Mouse (Mus musculus) monocyte, adult 2 months (primary cell): ENCODE data around the gene Zmat5.

Source experiments
- DNase-seq, 2 experiments: peaks; one replicate each; pipeline ENCODE4 v3.0.0; 2022; ENCODE audit warnings: low spot score in 2 of 2, low read depth in 1 of 2

The Zmat5 gene

DNA sequence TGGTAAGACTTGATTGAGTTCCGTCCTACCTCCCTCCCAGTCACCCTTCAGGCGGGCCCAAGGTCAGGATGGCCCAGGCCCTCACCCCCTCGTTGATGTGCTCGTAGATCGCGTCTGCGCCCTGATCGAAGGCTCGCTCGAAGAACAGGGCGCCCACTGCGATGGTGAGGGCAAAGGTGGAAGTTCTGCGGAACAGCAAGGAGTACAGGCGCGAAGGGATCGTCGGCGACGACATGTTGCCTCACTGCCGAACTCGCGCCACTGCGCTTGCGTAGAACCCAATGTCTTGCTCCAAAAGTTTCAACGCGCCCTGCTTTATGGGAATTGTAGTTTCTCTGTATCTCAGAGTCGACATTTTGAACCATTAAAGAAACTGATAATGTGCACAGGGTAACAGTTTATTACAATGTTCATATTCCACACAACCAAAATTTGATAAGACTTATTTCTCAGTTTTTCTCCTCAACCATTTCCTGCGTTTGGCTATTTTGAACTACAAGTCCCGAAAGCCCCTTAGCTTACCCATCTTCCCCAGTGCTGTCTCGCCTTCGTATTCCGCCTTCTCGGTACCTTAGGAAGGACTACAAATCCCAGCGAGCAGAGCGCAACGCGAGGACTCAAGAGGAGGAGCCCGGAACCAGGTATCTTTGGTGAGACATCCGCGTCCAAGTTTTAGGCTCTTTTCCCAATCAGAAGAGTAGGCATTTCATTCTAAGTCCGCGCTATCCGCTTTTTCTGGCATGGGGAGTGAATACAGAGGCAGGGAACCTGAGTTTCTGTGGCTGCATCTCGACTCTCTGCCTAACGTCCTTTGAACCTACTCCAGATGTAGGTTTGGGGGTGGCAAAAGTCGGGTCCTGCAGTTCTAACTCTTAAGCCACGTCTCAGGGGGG is at the start of gene Zmat5, which contains the start of gene Uqcr10:
Gene Zmat5 (plus strand): TSS at position 607 of the 893 bp plus-strand sequence.
Gene Uqcr10 (minus strand): TSS at position 271 of the 893 bp plus-strand sequence.
- DNase-seq = peak; percentile 80 to 87

GRCm38 (mm10) chr11:4659818-4660217 is 44.7 kb upstream of the Zmat5 start:
- no peak for DNase-seq

DNA sequence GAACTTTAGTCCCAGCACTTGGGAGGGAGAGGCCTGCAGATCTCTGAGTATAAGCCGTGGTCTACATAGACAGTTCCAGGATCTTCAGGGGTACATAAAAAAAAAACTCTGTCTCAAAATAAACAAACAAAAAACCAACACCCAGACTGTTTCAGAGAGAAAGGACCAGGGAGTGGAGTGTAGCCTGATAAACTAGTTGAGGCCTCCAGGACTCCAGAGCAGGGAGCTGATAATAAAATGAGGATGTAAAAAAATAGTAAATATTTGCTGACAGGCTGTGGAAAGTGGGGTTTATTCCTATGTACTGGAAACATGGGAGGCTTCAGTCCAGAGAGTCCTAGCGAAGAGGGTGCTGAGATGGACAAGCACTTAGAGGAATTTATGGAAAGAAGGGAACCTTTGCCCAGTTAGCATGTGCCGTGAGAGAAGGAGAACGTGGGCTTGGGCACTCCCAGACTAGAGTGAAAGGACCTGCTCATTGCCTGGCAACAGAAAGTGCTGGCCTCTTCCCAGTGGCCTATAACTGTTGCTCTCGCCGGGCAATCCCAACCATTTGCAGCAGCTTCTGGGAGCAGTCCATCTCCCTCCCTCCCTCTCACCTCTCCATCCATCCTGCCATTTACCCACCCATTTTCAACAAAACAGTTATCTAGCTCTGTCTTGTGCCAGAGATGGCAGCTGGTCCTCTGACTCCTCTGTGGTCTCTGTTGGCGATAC is 44.0 kb upstream of the Zmat5 start:
- DNase-seq = no peak

DNA sequence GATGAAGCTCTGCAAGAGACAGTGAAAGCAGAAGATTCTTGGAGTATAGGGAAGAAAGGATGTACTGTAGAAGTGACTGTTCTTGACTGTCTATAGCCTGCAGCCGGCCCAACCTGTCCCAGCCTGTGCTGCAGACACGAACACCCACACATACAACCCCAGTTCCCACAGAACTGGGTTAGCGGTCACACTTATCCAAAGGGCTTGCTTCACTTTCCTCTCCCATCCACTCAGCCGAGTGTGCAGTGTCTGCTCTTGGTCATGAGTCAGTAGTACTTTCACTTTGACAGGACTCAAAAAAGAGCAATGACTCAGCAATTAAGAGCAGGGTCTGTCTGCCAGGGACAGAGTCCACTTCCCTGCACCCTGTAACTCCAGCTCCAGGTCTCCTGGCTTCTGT is 43.2 kb upstream of the Zmat5 start:
- DNase-seq = no peak

DNA sequence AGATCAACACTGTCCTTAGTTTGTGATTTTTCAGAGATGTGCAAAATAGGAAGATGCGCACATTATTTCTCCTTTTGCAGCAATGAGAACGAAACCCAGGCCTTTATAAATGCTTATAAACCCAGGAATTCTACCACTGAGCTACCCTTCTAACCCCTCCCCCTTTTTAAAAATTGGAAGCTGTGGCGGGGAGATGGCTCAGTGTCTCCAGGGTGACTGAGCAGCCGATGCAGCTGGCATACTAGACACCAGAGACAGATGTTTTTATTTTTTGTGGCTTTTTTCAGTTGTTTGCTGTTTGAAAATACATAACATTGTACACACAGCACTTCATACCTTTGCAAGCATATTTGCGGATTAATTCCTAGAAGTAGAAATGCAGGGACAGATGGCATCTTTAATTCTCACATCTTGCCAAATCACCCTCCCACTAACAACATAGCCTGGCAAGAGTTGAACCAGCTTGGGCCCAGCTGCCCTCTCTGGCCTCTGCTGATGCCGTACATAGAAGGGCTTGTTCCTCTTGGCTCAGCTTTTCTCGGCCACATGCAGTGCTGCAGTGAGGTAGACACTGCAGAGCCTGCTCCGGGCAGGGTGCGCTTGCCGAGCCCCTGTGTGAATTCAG is 42.5 kb upstream of the Zmat5 start:
- no peak for DNase-seq

DNA sequence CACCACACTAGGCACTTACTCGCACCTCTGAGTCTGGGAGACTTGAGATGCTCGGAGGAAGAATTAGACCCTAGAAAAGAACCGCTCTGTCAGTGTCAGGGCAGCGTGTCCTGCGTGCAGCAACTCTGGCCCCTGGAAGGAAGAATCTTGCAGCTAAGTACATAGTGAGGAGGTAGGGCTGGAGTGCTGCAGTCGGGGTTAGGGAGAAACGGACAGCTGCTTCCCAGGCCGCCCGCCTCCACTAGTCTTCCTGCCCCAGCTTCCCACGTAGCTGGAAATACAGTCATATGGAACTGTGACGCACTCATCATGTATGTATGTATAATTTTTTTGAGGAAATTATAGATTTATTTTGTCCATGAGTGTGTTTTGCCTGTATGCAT is 42.0 kb upstream of the Zmat5 start:
- DNase-seq = no peak

DNA sequence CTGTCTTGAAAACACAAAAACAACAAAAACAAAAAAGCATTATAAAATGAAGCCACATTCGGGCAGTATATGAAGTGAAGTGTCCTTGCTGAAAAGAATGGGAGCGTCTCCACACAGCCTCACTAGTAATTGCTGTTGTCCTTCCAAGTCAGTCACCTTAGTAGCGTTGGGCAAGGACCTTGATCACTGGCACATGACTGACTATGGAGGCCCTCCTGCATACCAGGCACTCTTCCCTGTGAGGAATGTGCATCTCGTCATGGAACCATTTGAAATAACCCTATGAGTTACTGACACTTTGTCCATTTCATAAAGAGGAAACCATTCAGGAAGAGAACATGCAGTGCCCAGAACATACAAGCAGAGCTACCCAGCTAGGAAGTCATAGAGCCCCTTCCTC is 32.7 kb upstream of the Zmat5 start:
- DNase-seq = no peak

- no peak for DNase-seq
Measured at GRCm38 (mm10) chr11:4674593-4674992, 29.9 kb upstream of the Zmat5 start.

DNA sequence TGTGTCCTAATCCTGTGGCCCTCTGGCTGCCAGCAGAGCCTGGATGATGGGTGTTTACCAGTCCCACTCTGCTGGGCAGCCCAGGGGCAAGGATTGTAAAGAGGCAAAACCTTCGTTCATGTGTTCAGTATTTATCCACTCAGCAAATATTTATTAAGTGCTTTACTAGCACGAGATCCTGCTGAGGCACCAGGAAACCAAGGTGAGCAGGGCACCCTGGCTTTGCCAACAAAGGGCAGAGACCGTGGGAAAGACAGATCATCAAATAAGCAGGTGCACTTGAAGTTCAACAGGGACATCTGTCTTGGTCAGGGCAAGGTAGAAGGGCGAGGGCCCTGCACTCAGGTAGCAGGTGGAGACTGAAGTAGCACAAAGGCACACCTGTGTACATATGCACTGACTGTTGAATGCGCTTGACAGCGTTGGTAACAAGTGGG is 29.3 kb upstream of the Zmat5 start:
- DNase-seq = no peak

DNA sequence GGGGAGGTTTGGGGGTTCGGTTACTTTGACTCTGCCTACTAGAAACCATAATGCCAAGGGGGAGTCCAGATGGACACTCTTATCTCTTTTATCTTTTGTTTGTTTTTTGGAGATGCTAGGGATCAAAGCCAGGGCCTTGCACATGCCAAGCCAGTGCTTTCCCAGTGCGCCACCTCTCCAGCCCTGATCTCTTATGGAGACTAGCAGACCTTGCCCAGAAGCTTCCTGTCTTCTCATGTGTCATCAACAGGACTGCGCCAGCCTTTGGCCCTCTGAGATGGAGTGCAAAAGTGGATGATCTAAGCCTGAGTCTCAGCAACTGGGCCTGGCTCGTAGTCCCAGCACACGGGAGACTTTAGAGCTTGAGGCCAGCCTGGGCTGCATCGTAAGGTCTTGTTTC is 28.8 kb upstream of the Zmat5 start:
- DNase-seq = no peak

GRCm38 (mm10) chr11:4677250-4677872 is 27.1 kb upstream of the Zmat5 start:
- no peak for DNase-seq

DNA sequence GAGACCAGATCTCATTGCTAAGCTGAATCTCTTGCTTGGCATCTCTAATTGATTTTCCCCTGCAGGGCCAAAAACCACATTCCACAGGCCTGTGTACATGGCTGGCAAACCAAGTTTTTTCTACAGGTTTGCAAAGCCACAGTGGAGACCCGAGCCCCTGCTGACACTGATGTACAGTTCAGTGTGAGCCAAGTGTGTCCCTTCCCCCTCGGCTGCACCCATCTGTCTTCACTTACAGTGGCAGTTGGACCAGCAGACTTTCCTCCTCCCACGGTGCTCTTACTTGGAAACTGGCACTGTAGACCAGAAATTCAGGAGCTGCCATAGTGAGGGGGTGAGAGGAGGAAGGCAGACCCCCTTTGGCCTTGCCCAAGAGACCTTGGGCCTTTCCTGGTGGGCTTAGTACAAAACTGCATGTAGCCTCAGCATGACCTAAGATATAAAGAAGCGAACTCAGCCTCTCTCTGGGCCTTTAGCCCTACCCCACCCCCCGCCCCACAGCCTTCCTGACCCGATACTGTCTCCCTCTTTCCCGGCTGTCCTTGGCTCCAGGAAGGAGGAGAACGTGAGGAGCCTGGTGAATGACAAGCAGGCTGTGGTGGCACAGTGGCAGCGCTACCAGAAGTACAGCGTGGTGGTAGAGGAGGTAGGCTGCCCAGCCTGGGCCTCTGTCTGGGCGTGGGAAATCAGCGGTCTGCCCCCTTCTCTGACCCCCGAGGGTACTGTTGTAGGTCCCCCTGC is 25.6 kb upstream of the Zmat5 start:
- no peak for DNase-seq

- no peak for DNase-seq
Measured at GRCm38 (mm10) chr11:4679441-4679832, 25.0 kb upstream of the Zmat5 start.

DNA sequence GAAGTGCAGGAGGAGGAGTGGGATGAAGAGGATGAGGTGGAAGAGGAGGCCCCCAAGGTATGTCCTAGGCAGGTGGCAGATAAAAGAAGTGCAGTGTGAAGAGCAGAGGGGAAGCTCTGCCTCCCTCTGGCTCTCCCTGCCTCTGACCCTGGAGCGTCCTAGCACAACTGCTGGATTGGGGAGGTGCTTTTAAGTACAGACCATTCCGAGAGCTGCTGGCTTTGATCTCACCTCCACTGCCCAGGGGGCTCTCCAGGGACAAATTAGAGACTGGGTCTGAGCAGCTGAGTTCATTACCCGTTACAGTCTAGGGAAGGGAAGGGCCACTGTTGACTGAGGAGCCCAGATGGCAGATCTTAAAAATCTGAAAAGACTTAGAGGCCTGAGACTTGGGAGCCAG is 24.4 kb upstream of the Zmat5 start:
- DNase-seq = no peak

DNA sequence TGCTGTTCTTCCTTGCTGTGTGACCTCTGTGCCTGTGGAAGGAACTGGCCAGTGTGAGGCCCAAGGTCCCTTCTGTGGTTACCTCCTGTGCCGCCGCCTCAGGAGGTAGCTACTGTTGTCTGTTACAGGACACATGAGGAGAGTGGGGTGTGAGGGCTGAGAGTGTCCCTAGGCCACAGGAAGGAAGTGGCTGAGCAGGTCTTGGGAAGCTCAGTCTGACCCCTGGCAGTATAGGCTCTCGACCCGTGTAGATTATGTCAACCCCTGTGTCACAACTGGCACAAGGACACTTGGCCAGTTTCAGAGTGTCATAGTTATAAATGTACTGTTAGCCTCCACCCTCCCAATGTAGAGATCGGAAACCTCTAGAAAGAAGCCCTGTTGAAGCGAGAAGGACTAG is 21.0 kb upstream of the Zmat5 start:
- no peak for DNase-seq

GRCm38 (mm10) chr11:4684186-4684585 is 20.3 kb upstream of the Zmat5 start:
- no peak for DNase-seq

GRCm38 (mm10) chr11:4685071-4685470 is 19.4 kb upstream of the Zmat5 start:
- no peak for DNase-seq

- no peak for DNase-seq
Measured at GRCm38 (mm10) chr11:4685510-4685909, 19.0 kb upstream of the Zmat5 start.

DNA sequence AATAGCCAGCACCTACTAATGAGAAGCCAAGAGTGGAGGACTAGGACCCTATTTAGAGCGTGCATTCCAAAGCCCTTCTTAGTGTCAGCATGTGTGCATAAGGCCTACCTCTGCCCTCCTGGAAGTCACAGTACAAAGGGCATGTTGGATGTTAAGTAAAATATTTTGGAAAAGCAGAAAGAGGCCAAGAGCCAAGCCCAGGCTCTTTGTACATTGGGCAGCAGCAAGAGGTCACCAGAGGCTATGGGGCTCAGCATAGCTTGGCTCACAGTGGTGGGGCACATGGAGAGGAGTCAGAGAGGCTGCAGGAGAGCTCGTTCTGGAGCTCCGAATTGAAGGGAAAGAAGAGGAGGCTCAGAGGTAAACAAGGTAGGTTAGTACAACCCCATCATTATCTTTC is 17.5 kb upstream of the Zmat5 start:
- no peak for DNase-seq

DNA sequence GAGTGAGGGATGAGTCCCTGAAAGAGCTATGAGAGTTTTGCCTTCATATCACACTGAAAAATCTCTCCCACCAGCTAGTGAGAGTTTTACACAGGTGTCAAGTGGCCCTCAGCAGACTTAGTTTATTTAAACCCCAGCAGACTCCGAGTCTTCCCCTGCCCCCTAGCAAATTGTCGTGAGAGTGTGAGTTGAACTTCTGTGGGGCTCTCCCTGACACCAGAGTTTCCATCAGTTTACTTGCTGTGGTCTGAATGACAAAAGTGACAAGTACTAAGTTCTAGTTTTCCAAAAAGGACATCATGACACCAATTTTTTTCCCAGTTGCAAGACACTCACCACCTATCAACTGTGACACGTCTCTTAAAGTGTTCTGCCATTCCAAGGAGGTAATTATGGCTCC is 16.6 kb upstream of the Zmat5 start:
- no peak for DNase-seq
